Mouse (Mus musculus): ENCODE results near the gene Anapc16. TPM values are rescaled to one million over a fixed set of nuclear protein-coding genes. Genes with fewer than 3 reads are reported as not detected.
"Not testable (repeated sequence)": the region's sequence is repeated elsewhere in the genome, so short reads cannot be mapped to it uniquely, and the experiment has no call there.

The Anapc16 gene
- polyA plus RNA-seq, 1 experiment = 100 TPM

GRCm38 (mm10) chr10:60003213-60003752 lies 348 bp upstream of the Anapc16 start:
- H3K4me1 ChIP-seq (ENCODE audit: control insufficient read depth, insufficient read depth, low read length) = peaks cover 10% of the 10 kb centered on the region

DNA sequence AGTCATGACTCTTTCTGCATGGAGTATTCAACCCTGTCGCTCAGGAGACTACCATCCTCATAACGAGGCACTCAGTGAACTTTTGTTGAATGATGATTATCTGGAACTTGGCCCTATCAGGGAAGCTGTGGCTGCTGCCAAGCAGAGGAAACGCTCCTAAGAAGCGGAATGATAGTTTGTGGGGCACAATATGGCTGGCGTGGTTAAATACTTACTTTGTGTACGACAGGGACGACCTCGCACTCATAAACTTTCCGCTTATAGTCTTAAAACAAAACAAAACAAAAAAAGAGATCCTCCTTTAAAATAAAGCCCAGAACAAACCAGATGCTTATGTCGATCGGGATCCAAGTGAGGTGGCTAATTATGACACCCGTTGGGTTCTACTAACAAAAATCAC lies 732 bp downstream of the Anapc16 start:
- H3K27me3 ChIP-seq (replicated peaks; ENCODE audit: control insufficient read depth, insufficient read depth, low read length) = no peaks in the 10 kb centered on the region
- no peak for TF ChIP-seq CTCF (conservative IDR thresholded peaks at IDR 0.05; ENCODE audit: insufficient read depth, insufficient read length, low read depth, low read length)
- no peak for TF ChIP-seq POLR2A (IDR thresholded peaks at IDR 0.05; ENCODE audit: low read depth, low read length)
- no peak for DNase-seq
- under 1% methylated on average over 12 of the region's 12 CpGs for WGBS
- no peaks in the 10 kb centered on the region for H3K36me3 ChIP-seq (ENCODE audit: control insufficient read depth, insufficient read depth, low read length)
- H3K4me3 ChIP-seq (ENCODE audit: insufficient read depth, low read depth, low read length) = peak overlapping the region; percentile 91
- peaks cover 10% of the 10 kb centered on the region for H3K4me1 ChIP-seq (ENCODE audit: control insufficient read depth, insufficient read depth, low read length)
- H3K27ac ChIP-seq (ENCODE audit: insufficient read depth, low read depth, low read length) = peak overlapping the region; percentile 100

More at GRCm38 (mm10) chr10:60003213-60003752, 348 bp upstream of the Anapc16 start:
- no peak for DNase-seq
- Histone ChIP-seq H3K27me3 (replicated peaks; ENCODE audit: control insufficient read depth, insufficient read depth, low read length) (no peaks in the 10 kb centered on the region), H3K27ac (ENCODE audit: insufficient read depth, low read depth, low read length) (peak overlapping the region; percentile 71), H3K36me3 (ENCODE audit: control insufficient read depth, insufficient read depth, low read length) (peaks cover 2% of the 10 kb centered on the region; the same call in 1 of the 2 replicates), H3K4me3 (ENCODE audit: insufficient read depth, low read depth, low read length) (peak overlapping the region; percentile 91)
- WGBS = under 1% methylated on average over 21 of the region's 21 CpGs
- TF ChIP-seq CTCF (conservative IDR thresholded peaks at IDR 0.05; ENCODE audit: insufficient read depth, insufficient read length, low read depth, low read length) = no peak
- peak; percentile 15 for TF ChIP-seq POLR2A (IDR thresholded peaks at IDR 0.05; ENCODE audit: low read depth, low read length)

GRCm38 (mm10) chr10:60001663-60002062 lies 1.3 kb downstream of the Anapc16 start:
- WGBS = 47% methylated on average over 8 of the region's 8 CpGs
- peak overlapping the region; percentile 43 for H3K27ac ChIP-seq (ENCODE audit: insufficient read depth, low read depth, low read length)
- not testable (repeated sequence) for H3K4me1 ChIP-seq (ENCODE audit: control insufficient read depth, insufficient read depth, low read length); H3K4me3 ChIP-seq (ENCODE audit: insufficient read depth, low read depth, low read length); H3K36me3 ChIP-seq (ENCODE audit: control insufficient read depth, insufficient read depth, low read length); H3K27me3 ChIP-seq (replicated peaks; ENCODE audit: control insufficient read depth, insufficient read depth, low read length)
- DNase-seq = peak; percentile 70

- no peaks in the 10 kb centered on the region for H3K36me3 ChIP-seq (ENCODE audit: control insufficient read depth, insufficient read depth, low read length)
- no peak overlapping the region for H3K27ac ChIP-seq (ENCODE audit: insufficient read depth, low read depth, low read length)
- peaks cover 14% of the 10 kb centered on the region for H3K4me1 ChIP-seq (ENCODE audit: control insufficient read depth, insufficient read depth, low read length)
- TF ChIP-seq POLR2A (IDR thresholded peaks at IDR 0.05; ENCODE audit: low read depth, low read length) (no peak), CTCF (conservative IDR thresholded peaks at IDR 0.05; ENCODE audit: insufficient read depth, insufficient read length, low read depth, low read length) (no peak)
- WGBS = 86% methylated on average over 3 of the region's 3 CpGs
- H3K4me3 ChIP-seq (ENCODE audit: insufficient read depth, low read depth, low read length) = no peak overlapping the region
- H3K27me3 ChIP-seq (replicated peaks; ENCODE audit: control insufficient read depth, insufficient read depth, low read length) = no peaks in the 10 kb centered on the region
- DNase-seq = no peak
Observed at GRCm38 (mm10) chr10:59999057-59999456, 3.9 kb downstream of the Anapc16 start.

DNA sequence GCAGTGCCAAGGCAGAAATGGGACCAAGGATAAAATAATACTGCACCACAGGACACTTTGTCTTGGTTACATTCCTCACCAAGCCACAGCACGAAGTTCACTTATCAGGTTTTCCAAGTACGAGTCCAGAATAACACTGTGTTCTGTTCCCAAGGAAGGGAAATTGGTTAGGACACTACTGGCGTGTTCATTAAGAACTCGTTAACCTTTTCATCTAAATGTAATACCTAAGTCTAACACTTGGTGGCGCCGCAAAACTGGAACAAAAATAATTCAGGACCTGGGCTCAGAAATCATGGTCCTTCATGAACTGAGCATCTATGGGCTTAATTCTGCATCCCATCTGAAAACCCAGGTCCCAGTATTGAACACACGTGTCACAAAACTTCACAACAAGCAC lies 5.3 kb downstream of the Anapc16 start:
- WGBS = 7% methylated on average over 7 of the region's 7 CpGs
- Histone ChIP-seq H3K4me1 (ENCODE audit: control insufficient read depth, insufficient read depth, low read length) (peaks cover 14% of the 10 kb centered on the region), H3K27ac (ENCODE audit: insufficient read depth, low read depth, low read length) (no peak overlapping the region), H3K27me3 (replicated peaks; ENCODE audit: control insufficient read depth, insufficient read depth, low read length) (no peaks in the 10 kb centered on the region), H3K4me3 (ENCODE audit: insufficient read depth, low read depth, low read length) (no peak overlapping the region), H3K36me3 (ENCODE audit: control insufficient read depth, insufficient read depth, low read length) (no peaks in the 10 kb centered on the region)
- DNase-seq = peak; percentile 84
- TF ChIP-seq POLR2A (IDR thresholded peaks at IDR 0.05; ENCODE audit: low read depth, low read length) = no peak

- 57% methylated on average over 6 of the region's 6 CpGs for WGBS
- H3K27ac ChIP-seq (ENCODE audit: insufficient read depth, low read depth, low read length) = 0 out of 2 replicates have a peak overlapping the region, but pooled peaks have one; percentile 21
- TF ChIP-seq POLR2A (IDR thresholded peaks at IDR 0.05; ENCODE audit: low read depth, low read length) (no peak), CTCF (conservative IDR thresholded peaks at IDR 0.05; ENCODE audit: insufficient read depth, insufficient read length, low read depth, low read length) (no peak)
- H3K27me3 ChIP-seq (replicated peaks; ENCODE audit: control insufficient read depth, insufficient read depth, low read length) = no peaks in the 10 kb centered on the region
- peak; percentile 42 for DNase-seq
- no peaks in the 10 kb centered on the region for H3K36me3 ChIP-seq (ENCODE audit: control insufficient read depth, insufficient read depth, low read length)
- H3K4me1 ChIP-seq (ENCODE audit: control insufficient read depth, insufficient read depth, low read length) = peaks cover 9% of the 10 kb centered on the region; the same call in 1 of the 2 replicates
- no peak overlapping the region for H3K4me3 ChIP-seq (ENCODE audit: insufficient read depth, low read depth, low read length)
Observed at GRCm38 (mm10) chr10:59995889-59996288, 7.0 kb downstream of the Anapc16 start.

DNA sequence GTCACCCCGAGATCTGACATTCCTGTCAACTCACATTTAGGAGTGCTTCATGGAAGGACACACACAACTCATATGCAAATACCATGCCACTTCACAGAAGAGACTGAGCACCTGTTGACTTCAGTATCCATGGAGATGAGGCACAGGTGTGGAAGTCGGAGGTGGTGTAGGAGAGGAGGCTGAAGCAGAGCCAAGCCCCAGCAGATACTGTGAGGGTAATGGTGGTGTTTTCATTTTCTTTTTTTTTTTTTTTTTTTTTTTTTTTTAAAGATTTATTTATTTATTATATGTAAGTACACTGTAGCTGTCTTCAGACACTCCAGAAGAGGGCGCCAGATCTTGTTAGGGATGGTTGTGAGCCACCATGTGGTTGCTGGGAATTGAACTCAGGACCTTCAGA lies 9.1 kb downstream of the Anapc16 start:
- not testable (repeated sequence) for DNase-seq; H3K36me3 ChIP-seq (ENCODE audit: control insufficient read depth, insufficient read depth, low read length); H3K27ac ChIP-seq (ENCODE audit: insufficient read depth, low read depth, low read length); H3K27me3 ChIP-seq (replicated peaks; ENCODE audit: control insufficient read depth, insufficient read depth, low read length); H3K4me1 ChIP-seq (ENCODE audit: control insufficient read depth, insufficient read depth, low read length); H3K4me3 ChIP-seq (ENCODE audit: insufficient read depth, low read depth, low read length)
- 85% methylated on average over 2 of the region's 3 CpGs for WGBS

DNA sequence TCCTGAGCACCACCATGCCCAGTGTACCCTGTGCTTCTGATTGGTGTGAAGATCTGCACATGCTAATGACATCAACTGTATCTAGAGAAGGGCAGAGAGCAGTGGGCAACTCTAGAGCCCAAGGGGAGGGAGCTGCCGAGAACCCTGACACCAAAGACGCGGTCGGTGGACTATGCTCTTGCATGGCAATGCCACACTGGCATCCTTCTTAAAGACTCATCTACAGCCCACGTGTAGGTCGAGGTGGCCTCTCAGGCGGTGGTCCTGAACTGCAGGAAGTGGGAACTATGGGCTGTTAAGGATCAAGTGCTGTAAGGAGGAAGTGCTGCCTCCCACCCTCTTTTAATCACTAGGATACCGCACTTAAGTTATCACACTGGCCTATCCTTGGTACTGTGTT lies 10.9 kb downstream of the Anapc16 start:
- peaks cover 8% of the 10 kb centered on the region; the same call in 1 of the 2 replicates for H3K4me1 ChIP-seq (ENCODE audit: control insufficient read depth, insufficient read depth, low read length)
- H3K27me3 ChIP-seq (replicated peaks; ENCODE audit: control insufficient read depth, insufficient read depth, low read length) = no peaks in the 10 kb centered on the region
- H3K36me3 ChIP-seq (ENCODE audit: control insufficient read depth, insufficient read depth, low read length) = no peaks in the 10 kb centered on the region; the same call in 1 of the 2 replicates
- no peak overlapping the region for H3K27ac ChIP-seq (ENCODE audit: insufficient read depth, low read depth, low read length)
- TF ChIP-seq CTCF (conservative IDR thresholded peaks at IDR 0.05; ENCODE audit: insufficient read depth, insufficient read length, low read depth, low read length) = no peak
- no peak for TF ChIP-seq POLR2A (IDR thresholded peaks at IDR 0.05; ENCODE audit: low read depth, low read length)
- no peak overlapping the region for H3K4me3 ChIP-seq (ENCODE audit: insufficient read depth, low read depth, low read length)
- DNase-seq = no peak
- WGBS = 58% methylated on average over 8 of the region's 8 CpGs
